Mouse (Mus musculus) embryonic fibroblast, embryonic 13.5 days (primary cell): ENCODE measurements around the gene H2-Ob.
A peak's percentile ranks its signal among the peaks of the same experiment; 100 is the strongest.

ENCODE experiments used
- CTCF ChIP-seq: IDR thresholded peaks from 2 replicates; pipeline ENCODE4 v1.5.1; 2011; ENCODE audit warnings: mild to moderate bottlenecking, control low read depth, low read length, moderate library complexity, borderline replicate concordance; ENCODE audit not compliant: insufficient read depth
- POLR2A ChIP-seq: IDR thresholded peaks from 2 replicates; pipeline ENCODE4 v1.6.1; 2011; ENCODE audit warnings: low read depth, mild to moderate bottlenecking, control low read depth, low read length, moderate library complexity

- TF ChIP-seq POLR2A (peak; percentile 35; the same call in 1 of the 2 replicates), CTCF (no peak)
These were observed 40.7 kb upstream of the H2-Ob start for GRCm38 (mm10) chr17:34197904-34198520.
